Mouse (Mus musculus): ENCODE data around the gene Dync1li1. TPM values are rescaled to one million over a fixed set of nuclear protein-coding genes. Genes with fewer than 3 reads are reported as not detected.

Gene Dync1li1
- total RNA-seq, 2 experiments from 2014 or later: 13.3 to 19.1 TPM

GRCm38 (mm10) chr9:114759886-114760285 is 71.3 kb downstream of the Dync1li1 start:
- ATAC-seq (replicated peaks; ENCODE audit: low FRiP score, poor library complexity, severe bottlenecking): no peak

DNA sequence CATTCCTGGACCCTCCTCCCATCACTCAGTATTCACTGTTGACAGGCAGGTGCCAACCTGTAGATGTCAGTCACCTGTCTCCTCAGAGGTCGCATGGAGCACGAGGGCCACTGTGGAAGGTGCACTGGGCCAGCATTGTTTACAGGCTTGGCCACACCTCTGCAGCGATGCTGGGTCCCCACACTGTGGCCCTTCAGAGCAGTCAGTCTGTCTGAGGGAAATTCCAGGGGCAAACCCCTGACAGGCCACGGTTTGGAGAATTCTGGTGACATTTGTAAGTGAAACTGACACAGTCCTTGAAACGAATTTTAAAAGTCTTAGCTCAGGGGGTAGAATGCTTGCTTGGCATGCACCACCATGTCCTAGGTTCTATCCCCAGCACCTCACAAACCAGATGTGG is 71.8 kb downstream of the Dync1li1 start:
- ATAC-seq (replicated peaks; ENCODE audit: low FRiP score, poor library complexity, severe bottlenecking): no peak

- ATAC-seq (replicated peaks; ENCODE audit: low FRiP score, poor library complexity, severe bottlenecking): no peak
Observed at GRCm38 (mm10) chr9:114761848-114762247, 73.3 kb downstream of the Dync1li1 start.

DNA sequence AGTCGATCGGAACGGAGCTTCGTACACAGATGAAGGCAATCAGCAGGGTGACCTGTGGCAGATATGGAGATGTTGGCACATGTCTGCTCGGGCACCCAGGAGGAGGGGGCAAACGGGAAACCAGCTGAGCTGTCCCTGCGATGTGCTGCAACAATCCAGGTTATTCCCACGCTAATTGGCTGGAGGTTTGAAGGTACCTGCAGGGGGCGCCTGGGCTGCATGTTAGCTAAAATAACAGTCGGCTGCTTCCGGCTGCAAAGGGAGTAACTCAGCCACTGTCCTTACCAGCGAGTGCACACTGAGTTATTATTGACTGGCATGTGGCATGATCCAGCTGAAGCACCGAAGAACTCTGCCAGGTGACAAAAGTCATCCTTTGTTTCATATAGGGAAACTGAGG is 74.8 kb downstream of the Dync1li1 start:
- ATAC-seq (replicated peaks; ENCODE audit: low FRiP score, poor library complexity, severe bottlenecking): no peak

- no peak for ATAC-seq (replicated peaks; ENCODE audit: low FRiP score, poor library complexity, severe bottlenecking)
Observed at GRCm38 (mm10) chr9:114767030-114767429, 78.4 kb downstream of the Dync1li1 start.

GRCm38 (mm10) chr9:114767507-114767906 is 78.9 kb downstream of the Dync1li1 start:
- ATAC-seq (replicated peaks; ENCODE audit: low FRiP score, poor library complexity, severe bottlenecking): no peak

- ATAC-seq (replicated peaks; ENCODE audit: low FRiP score, poor library complexity, severe bottlenecking): no peak
Observed at GRCm38 (mm10) chr9:114768066-114768465, 79.5 kb downstream of the Dync1li1 start.

DNA sequence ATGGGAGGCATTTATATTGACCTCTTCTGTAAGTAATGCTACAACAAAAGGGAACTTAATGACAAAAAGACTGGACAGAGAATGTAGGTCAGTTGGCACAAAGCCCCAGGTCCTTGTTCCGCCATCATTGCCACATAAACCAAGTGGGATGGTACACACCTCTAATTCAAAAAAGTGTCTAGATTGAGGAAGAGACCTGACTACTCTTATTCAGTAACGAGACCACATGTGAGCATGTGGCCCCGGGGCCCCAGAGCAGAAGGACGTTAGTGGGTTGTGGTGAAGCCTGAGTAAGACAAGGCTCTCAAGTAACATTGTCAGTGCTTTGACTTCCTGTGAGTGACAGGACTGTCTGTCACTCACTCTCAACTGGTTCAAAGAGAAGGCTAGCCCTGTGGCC is 81.6 kb downstream of the Dync1li1 start:
- no peak for ATAC-seq (replicated peaks; ENCODE audit: low FRiP score, poor library complexity, severe bottlenecking)

DNA sequence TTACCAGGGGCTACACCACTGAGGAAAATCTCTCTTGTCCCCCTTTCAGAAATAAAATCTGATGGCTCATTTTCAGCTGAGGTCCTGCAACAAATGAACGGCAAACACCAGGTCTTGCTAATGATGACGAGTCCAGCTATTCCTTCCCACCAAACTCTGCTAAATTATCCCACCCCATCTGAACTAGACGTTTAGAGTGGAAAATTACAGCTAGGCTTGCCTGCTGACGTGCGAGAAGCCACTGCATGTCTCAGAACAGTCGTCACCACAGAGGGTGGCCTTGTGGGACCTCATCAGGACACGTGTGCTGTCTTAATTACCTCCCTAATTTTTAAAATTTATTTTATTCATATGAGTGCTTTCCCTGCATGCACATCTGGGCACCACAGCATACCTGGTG is 83.0 kb downstream of the Dync1li1 start:
- ATAC-seq (replicated peaks; ENCODE audit: low FRiP score, poor library complexity, severe bottlenecking): no peak

Other genes with a start within 250 kb of the Dync1li1 start
- gene Ccr4, start 183.9 kb upstream of the Dync1li1 start, total RNA-seq (2015; ENCODE audit: low replicate concordance): not detected in 2 replicates
- gene Ccr4, start 183.9 kb upstream of the Dync1li1 start, total RNA-seq (2017; ENCODE audit: low replicate concordance): not detected in 2 replicates
- gene C130032M10Rik, start 173.1 kb upstream of the Dync1li1 start, total RNA-seq (2015; ENCODE audit: low replicate concordance): not detected in 2 replicates
- not detected in 2 replicates for gene C130032M10Rik, start 173.1 kb upstream of the Dync1li1 start, total RNA-seq (2017; ENCODE audit: low replicate concordance)
- not detected in 2 replicates for gene Trim71, start 124.4 kb upstream of the Dync1li1 start, total RNA-seq (2015; ENCODE audit: low replicate concordance)
- not detected in 2 replicates for gene Trim71, start 124.4 kb upstream of the Dync1li1 start, total RNA-seq (2017; ENCODE audit: low replicate concordance)
- gene Cnot10, start 48.6 kb upstream of the Dync1li1 start, total RNA-seq (2015; ENCODE audit: low replicate concordance): 7.1 and 9.4 TPM in 2 replicates
- 11.6 and 13.6 TPM in 2 replicates for gene Cnot10, start 48.6 kb upstream of the Dync1li1 start, total RNA-seq (2017; ENCODE audit: low replicate concordance)
- 9.6 and 23.0 TPM in 2 replicates for gene Cmtm6, start 42.3 kb downstream of the Dync1li1 start, total RNA-seq (2015; ENCODE audit: low replicate concordance)
- 17.0 and 24.4 TPM in 2 replicates for gene Cmtm6, start 42.3 kb downstream of the Dync1li1 start, total RNA-seq (2017; ENCODE audit: low replicate concordance)
- 62.7 and 84.2 TPM in 2 replicates for gene Cmtm7, start 93.1 kb downstream of the Dync1li1 start, total RNA-seq (2015; ENCODE audit: low replicate concordance)
- gene Cmtm7, start 93.1 kb downstream of the Dync1li1 start, total RNA-seq (2017; ENCODE audit: low replicate concordance): 59.2 and 111 TPM in 2 replicates
- not detected in 2 replicates for gene Cmtm8, start 155.4 kb downstream of the Dync1li1 start, total RNA-seq (2015; ENCODE audit: low replicate concordance)
- gene Cmtm8, start 155.4 kb downstream of the Dync1li1 start, total RNA-seq (2017; ENCODE audit: low replicate concordance): 0.17 TPM in 1 of 2 replicates, not detected in the other
- gene Gpd1l, start 245.2 kb downstream of the Dync1li1 start, total RNA-seq (2015; ENCODE audit: low replicate concordance): 8.5 and 10.4 TPM in 2 replicates
- 7.5 and 7.7 TPM in 2 replicates for gene Gpd1l, start 245.2 kb downstream of the Dync1li1 start, total RNA-seq (2017; ENCODE audit: low replicate concordance)

Measured in erythroblast, adult 5-6 weeks (primary cell).